Mouse (Mus musculus) midbrain, embryonic 15.5 days (tissue): ENCODE data around the gene Commd3. TPM values are rescaled to one million over a fixed set of nuclear protein-coding genes. Genes with fewer than 3 reads are reported as not detected.

Experiments used
- ATAC-seq: fragments of 200-750 bp; cut with Nextera tagmentation; replicated peaks from 2 replicates; pipeline ENCODE4 v1.8.0; 2017; ENCODE audit warnings: moderate TSS enrichment
- H3K27ac ChIP-seq: fragments of 300-500 bp; sonication (generic); 2 replicates; pipeline ENCODE4 v1.5.1; 2015; ENCODE audit warnings: mild to moderate bottlenecking, inconsistent platforms
- H3K27me3 ChIP-seq: fragments of 300-500 bp; sonication (generic); replicated peaks from 2 replicates; pipeline ENCODE4 v1.6.1; 2015; ENCODE audit warnings: inconsistent platforms
- H3K36me3 ChIP-seq: fragments of 300-500 bp; sonication (generic); replicated peaks from 2 replicates; pipeline ENCODE4 v1.6.1; 2015; ENCODE audit warnings: inconsistent platforms
- H3K4me1 ChIP-seq: fragments of 300-500 bp; sonication (generic); 2 replicates; pipeline ENCODE4 v1.6.1; 2015; ENCODE audit warnings: inconsistent platforms
- H3K4me2 ChIP-seq: fragments of 300-500 bp; sonication (generic); 2 replicates; pipeline ENCODE4 v1.6.1; 2015; ENCODE audit warnings: inconsistent platforms, mild to moderate bottlenecking, moderate library complexity
- H3K4me3 ChIP-seq: fragments of 300-500 bp; sonication (generic); 2 replicates; pipeline ENCODE4 v1.5.1; 2015; ENCODE audit warnings: mild to moderate bottlenecking, inconsistent platforms
- H3K9ac ChIP-seq: fragments of 300-500 bp; sonication (generic); 2 replicates; pipeline ENCODE4 v1.6.1; 2015; ENCODE audit warnings: mild to moderate bottlenecking, inconsistent platforms
- H3K9me3 ChIP-seq: fragments of 300-500 bp; sonication (generic); 2 replicates; pipeline ENCODE4 v1.6.1; 2016; ENCODE audit warnings: inconsistent platforms
- WGBS: fragments of 180-500 bp; shearing (Covaris S2); methylation state at CpG from one replicate; pipeline ENCODE4 v1.1.7; 2015; ENCODE audit warnings: mixed read lengths; 5-methylcytosine and 5-hydroxymethylcytosine counted together
- polyA plus RNA-seq: library from polyadenylated mRNA; unstranded; fragments of >200 nt; fragmentation: Nextera tagmentation; extraction: Ambion mirVana; gene quantifications from 2 replicates; pipeline ENCODE4 v1.2.1, GENCODE M21; 2015

Gene Commd3
- polyA plus RNA-seq, 1 experiment from 2014 or later = 179 TPM

DNA sequence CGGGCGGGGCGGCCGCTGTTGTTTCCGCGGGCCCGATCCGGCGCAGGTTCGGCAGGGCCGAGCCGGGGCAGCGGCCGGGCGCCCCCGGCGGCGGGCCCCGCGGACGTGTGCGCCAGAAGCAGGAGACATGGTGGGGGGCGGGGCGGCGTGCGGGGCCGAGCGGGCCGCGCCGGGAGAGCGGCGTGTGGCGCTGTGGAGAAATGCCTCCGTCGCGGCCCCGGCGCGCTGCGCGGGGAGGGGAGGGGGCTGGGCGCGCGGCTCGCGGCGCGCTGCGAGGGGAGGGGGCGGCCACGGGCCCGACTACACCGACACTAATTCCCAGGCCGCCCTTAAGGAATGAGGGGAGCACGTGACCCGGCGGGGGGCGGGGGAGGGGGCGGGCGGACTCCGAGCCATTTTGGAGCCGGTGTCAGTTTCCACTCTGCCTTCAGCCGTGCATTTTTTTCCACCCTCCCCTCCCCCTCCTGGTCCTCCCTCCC, 4.3 kb downstream of the Commd3 start:
- peak overlapping the region; percentile 97 for H3K9ac ChIP-seq
- peak overlapping the region; percentile 76 for H3K4me2 ChIP-seq
- peak; percentile 81 for ATAC-seq
- H3K4me1 ChIP-seq = peaks cover 45% of the 10 kb centered on the region
- 0% methylated on average over 20 of the region's 64 CpGs for WGBS
- H3K36me3 ChIP-seq = no peaks in the 10 kb centered on the region
- H3K9me3 ChIP-seq = no peaks in the 10 kb centered on the region
- H3K4me3 ChIP-seq = peak overlapping the region; percentile 68
- peaks cover 35% of the 10 kb centered on the region for H3K27me3 ChIP-seq
- peak overlapping the region; percentile 98 for H3K27ac ChIP-seq

DNA sequence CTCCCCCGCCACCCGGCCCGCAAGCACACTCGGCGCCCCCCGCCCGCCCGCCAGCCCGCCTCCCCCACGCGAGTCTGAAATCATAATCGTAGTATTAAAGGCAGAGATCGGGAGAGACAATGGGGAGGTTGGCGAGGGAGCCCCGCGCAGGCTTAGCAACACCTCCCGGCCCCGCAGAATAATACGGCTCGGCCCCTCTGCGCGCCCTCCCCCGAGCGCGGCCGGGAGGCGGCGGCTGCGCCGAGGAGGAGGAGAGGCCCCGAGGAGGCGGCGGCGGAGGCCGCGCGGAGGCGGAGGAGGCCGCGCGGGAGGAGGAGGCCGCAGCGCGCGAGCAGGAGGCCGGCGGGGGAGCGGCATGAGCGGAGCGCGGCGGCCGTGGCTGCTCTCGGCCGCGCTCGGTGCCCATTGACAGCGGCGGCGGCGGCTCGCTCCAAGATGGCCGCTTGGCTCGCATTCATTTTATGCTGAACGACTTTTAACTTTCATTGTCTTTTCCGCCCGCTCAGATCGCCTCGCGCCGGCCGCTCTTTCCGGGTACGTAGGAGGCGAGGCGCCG, 4.8 kb downstream of the Commd3 start, which contains the start of gene Bmi1:
Bmi1 (plus strand) TSS at position 83 of the 556 bp plus-strand sequence.
- Histone ChIP-seq H3K9ac (peak within 1 kb of the TSS; percentile 97), H3K27me3 (peaks cover 39% of the 10 kb centered on the region), H3K4me2 (peak within 1 kb of the TSS; percentile 76), H3K27ac (peak within 1 kb of the TSS; percentile 98), H3K4me3 (peak within 1 kb of the TSS; percentile 68), H3K36me3 (no peaks in the 10 kb centered on the region), H3K9me3 (no peaks in the 10 kb centered on the region), H3K4me1 (peaks cover 45% of the 10 kb centered on the region)
- under 1% methylated on average over 68 of the region's 77 CpGs for WGBS
- peak; percentile 73 for ATAC-seq

DNA sequence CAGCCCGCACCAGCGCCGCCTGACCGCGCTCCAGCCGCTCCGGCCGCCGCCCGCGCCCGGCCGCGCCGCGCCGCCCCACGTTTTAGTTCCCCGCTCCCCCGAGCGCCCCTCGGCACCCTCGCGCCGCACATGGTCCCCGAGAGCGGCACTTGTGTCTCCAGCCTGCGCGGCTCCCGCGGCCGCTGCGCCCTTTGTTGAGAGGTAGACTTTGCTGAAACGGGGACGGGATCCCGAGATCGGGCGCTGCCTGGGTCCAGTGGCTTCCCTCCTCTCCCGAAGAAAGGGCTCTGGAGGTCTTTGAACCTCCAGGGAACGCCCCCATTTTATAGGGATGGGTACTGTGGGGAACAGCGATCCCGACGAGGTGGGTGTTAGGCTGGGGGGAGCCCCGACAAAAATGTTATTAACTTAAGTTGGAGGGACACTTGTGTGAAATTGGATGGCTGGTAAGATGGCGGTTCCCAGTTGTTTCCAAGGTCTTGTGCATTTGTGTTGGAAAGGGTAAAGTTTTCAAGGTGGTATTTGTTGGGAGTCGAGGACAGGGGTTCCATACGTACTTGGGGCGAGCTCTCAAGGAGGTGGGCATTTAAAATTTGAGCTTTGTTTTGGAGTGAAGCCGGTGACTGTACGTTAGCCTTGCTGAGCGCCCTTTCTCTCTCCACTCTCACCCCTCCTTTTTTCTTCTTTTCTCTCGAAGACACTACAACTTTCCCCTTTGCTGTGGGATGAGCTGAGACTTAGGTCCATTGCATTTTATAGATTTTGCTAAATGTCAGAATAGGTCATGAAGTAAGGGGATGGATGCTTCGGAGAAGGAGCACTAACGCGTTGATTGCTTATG, 5.7 kb downstream of the Commd3 start:
- Histone ChIP-seq H3K4me2 (peak overlapping the region; percentile 76), H3K4me3 (peak overlapping the region; percentile 68), H3K36me3 (no peaks in the 10 kb centered on the region), H3K9me3 (no peaks in the 10 kb centered on the region), H3K9ac (peak overlapping the region; percentile 97), H3K27ac (peak overlapping the region; percentile 98), H3K27me3 (peaks cover 46% of the 10 kb centered on the region), H3K4me1 (peaks cover 43% of the 10 kb centered on the region)
- under 1% methylated on average over 53 of the region's 55 CpGs for WGBS
- ATAC-seq = no peak; the same call in none of the 2 replicates

DNA sequence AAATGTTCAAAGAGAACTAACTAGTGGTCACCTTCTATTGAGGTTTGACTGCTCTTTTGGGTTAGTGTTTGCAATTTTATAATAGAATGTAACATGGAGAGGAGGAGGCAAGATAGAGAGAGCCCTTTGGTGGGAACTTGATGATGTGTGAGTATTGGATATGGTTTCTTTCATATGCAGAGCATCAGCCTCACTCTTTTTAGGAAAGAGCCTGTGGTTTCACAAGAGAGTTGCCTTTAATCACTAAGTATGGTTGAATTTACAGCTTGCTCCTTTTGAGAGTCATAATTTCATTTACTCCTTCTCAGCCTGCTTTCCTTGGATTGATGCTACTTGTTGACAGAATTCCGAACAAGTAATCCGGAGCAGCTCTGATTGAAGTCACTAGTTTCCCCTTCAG, 7.5 kb downstream of the Commd3 start:
- Histone ChIP-seq H3K4me1 (peaks cover 30% of the 10 kb centered on the region), H3K9ac (no peak overlapping the region), H3K4me3 (no peak overlapping the region), H3K27me3 (peaks cover 55% of the 10 kb centered on the region), H3K27ac (no peak overlapping the region), H3K9me3 (no peaks in the 10 kb centered on the region), H3K36me3 (peaks cover 8% of the 10 kb centered on the region; the same call in 1 of the 2 replicates), H3K4me2 (no peak overlapping the region)
- no peak for ATAC-seq
- 40% methylated on average over 2 of the region's 2 CpGs for WGBS

DNA sequence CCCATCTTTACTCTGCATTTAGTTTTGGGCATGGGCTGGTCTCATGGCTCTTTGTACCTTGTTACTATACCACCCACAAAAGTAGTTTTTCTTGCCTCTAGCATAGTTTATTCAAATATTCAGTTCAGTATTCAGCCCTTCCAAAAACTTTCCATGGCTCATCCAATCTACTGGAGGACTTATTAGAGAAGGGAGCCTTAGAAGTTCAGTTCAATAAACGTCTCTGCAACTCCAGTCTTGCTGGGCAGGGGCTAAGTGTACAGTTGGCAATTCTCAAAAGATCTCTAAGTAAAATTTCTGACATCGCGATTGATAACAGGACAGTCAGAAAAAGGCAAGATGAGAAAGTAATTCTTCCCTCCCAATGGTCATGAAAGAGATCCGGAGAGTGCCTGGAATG, 8.3 kb downstream of the Commd3 start:
- Histone ChIP-seq H3K36me3 (peaks cover 8% of the 10 kb centered on the region; the same call in 1 of the 2 replicates), H3K4me1 (peaks cover 29% of the 10 kb centered on the region), H3K4me3 (peak overlapping the region; percentile 26), H3K4me2 (peak overlapping the region; percentile 50), H3K9me3 (no peaks in the 10 kb centered on the region), H3K9ac (no peak overlapping the region), H3K27me3 (peaks cover 51% of the 10 kb centered on the region), H3K27ac (no peak overlapping the region)
- WGBS = 4% methylated on average over 4 of the region's 4 CpGs
- ATAC-seq = no peak

DNA sequence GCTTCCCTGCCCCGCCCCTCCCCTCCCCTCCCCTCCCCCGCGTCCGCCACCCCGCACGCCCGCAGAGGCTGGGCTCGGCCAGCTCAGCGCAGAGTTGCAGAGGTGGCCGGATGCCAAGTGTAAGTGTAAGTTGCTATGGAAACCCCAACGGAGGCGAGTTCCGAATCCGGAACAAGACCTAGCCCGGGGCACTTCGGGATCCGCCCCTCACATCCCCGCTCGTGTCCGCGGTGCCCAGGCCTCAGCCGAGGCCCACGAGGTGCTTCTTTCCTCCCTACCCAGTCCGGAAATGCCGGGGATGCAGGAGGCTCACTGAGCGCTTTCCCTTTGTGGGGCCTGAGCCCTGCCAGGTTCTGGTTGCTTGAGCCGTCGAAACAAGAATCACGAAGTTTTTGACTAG, 8.8 kb downstream of the Commd3 start:
- Histone ChIP-seq H3K9ac (no peak overlapping the region), H3K4me3 (peak overlapping the region; percentile 26), H3K9me3 (no peaks in the 10 kb centered on the region), H3K27me3 (peaks cover 48% of the 10 kb centered on the region), H3K27ac (no peak overlapping the region), H3K4me1 (peaks cover 25% of the 10 kb centered on the region), H3K36me3 (peaks cover 8% of the 10 kb centered on the region; the same call in 1 of the 2 replicates), H3K4me2 (peak overlapping the region; percentile 50)
- 7% methylated on average over 29 of the region's 29 CpGs for WGBS
- no peak for ATAC-seq

DNA sequence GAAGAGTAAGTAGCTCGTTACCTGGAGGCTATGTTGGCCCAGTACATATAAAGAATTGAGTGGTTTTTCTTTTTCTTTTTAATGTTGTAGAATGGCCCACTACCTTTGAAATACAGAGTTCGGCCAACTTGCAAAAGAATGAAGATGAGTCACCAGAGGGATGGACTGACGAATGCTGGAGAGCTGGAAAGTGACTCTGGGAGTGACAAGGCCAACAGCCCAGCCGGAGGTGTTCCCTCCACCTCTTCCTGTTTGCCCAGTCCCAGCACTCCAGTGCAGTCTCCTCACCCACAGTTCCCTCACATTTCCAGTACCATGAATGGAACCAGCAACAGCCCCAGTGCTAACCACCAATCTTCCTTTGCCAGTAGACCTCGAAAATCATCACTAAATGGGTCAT, 11.9 kb downstream of the Commd3 start:
- Histone ChIP-seq H3K4me2 (no peak overlapping the region), H3K27me3 (peaks cover 73% of the 10 kb centered on the region), H3K36me3 (peaks cover 8% of the 10 kb centered on the region; the same call in 1 of the 2 replicates), H3K4me1 (peaks cover 19% of the 10 kb centered on the region), H3K9me3 (no peaks in the 10 kb centered on the region), H3K27ac (no peak overlapping the region), H3K9ac (no peak overlapping the region), H3K4me3 (no peak overlapping the region)
- 72% methylated on average over 5 of the region's 5 CpGs for WGBS
- ATAC-seq = no peak

DNA sequence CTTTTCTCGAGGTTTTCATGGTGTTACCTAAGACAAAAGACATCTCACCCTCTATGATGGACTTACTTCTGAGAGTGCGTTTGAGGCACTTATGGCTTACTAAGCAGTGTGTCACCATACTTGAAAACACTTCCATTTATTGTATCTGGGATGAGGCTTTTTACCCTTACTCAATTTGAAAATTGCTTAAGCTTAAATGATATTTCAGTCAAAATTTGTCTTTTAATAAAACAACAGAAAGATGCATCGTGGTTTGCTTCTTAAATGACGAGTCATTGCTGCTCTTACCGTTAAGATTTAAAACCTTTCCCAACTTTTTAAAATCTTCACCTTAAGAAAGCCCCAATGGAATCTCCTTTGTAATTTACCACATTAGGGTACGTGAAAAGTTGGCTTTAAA, 14.2 kb downstream of the Commd3 start:
- Histone ChIP-seq H3K4me3 (no peak overlapping the region), H3K27me3 (peaks cover 56% of the 10 kb centered on the region), H3K9ac (no peak overlapping the region), H3K4me2 (no peak overlapping the region), H3K27ac (no peak overlapping the region), H3K9me3 (no peaks in the 10 kb centered on the region), H3K4me1 (peaks cover 21% of the 10 kb centered on the region), H3K36me3 (peaks cover 8% of the 10 kb centered on the region; the same call in 1 of the 2 replicates)
- WGBS = 54% methylated on average over 6 of the region's 6 CpGs
- no peak for ATAC-seq

DNA sequence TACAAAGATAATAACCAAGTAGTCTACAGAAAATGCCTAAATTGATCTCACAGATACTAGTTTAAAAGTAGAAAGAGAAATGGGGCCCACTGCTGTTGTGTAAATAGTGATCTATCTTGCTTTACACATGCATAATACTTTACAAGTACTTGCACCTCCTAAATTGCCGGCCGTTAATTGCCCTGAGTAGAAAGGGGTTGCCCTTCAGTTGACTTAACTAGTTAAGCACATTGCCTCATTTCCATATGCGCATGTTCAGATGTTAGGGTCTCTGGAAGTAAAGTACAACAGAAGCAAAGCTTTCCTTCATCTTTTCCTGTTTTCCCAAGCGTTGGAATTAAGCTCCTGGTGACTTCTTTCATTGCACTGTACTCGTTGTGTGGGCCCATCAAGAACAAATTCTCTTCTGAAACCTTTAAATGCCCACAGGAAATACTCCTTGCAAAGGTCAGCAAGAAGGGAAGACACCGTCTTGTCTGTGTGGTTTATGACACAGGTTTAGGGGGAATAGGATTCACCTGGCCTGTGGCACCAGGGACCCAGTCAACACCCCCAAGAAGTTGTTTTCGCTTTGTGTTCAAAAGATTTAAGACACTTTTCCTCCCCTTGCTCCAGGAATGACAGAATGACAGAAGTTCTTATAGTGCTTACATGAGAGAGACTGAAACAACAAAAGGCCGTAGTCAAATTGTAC, 14.8 kb downstream of the Commd3 start:
- Histone ChIP-seq H3K9me3 (no peaks in the 10 kb centered on the region), H3K9ac (no peak overlapping the region), H3K36me3 (peaks cover 8% of the 10 kb centered on the region; the same call in 1 of the 2 replicates), H3K4me2 (no peak overlapping the region), H3K27ac (no peak overlapping the region), H3K4me1 (peaks cover 21% of the 10 kb centered on the region), H3K27me3 (peaks cover 54% of the 10 kb centered on the region), H3K4me3 (no peak overlapping the region)
- 26% methylated on average over 8 of the region's 8 CpGs for WGBS
- ATAC-seq = no peak

DNA sequence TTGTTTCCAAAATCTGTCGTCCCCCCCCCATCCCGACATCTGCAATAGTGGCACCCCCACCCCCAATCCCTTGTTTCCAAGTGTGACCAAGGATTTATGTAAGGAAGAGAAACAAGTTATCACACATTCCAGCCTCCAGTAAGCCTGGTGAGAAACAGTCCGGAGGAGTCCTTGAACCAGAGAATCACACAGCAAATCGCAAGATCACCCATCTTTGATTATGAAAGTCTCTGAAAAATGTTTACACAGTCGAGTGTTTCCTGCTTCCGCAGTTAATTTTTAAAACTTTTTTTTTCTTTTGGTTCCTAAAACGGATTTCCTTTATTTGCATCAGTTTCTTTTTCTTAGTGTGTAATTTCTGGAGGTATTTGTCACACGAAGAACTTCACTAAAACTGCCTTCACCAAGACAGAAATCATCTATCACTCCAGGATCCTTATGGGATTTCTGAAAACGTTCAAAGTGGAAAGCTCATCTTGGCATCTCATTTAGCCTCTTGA, 15.5 kb downstream of the Commd3 start:
- peaks cover 21% of the 10 kb centered on the region for H3K4me1 ChIP-seq
- H3K4me2 ChIP-seq = no peak overlapping the region
- WGBS = 6% methylated on average over 9 of the region's 9 CpGs
- no peak overlapping the region for H3K9ac ChIP-seq
- H3K36me3 ChIP-seq = peaks cover 8% of the 10 kb centered on the region; the same call in 1 of the 2 replicates
- no peak overlapping the region for H3K27ac ChIP-seq
- H3K9me3 ChIP-seq = no peaks in the 10 kb centered on the region
- H3K27me3 ChIP-seq = peaks cover 55% of the 10 kb centered on the region
- no peak for ATAC-seq
- H3K4me3 ChIP-seq = no peak overlapping the region

DNA sequence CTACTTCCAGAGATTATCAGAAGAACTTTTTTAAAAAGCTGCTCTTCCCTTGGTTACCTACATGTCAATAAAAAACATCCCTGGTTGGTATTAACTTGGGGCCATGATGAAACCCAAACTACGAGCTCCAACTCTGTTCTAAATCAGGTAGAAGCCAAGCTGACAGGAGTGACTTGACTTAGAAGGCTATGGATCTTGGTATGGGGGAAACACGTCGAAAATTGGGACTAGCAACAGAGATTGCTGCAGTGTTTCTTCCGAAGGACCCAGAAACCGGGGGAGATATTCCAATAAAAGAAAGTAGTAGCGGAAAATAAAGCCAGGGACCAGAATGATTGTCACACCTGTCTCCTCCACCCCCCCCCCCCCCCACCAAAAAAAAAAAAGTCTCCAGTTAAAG, 16.1 kb downstream of the Commd3 start:
- Histone ChIP-seq H3K36me3 (peaks cover 8% of the 10 kb centered on the region; the same call in 1 of the 2 replicates), H3K27ac (no peak overlapping the region), H3K4me2 (peak overlapping the region; percentile 74), H3K9ac (no peak overlapping the region), H3K4me3 (peak overlapping the region; percentile 44), H3K9me3 (no peaks in the 10 kb centered on the region), H3K27me3 (peaks cover 55% of the 10 kb centered on the region), H3K4me1 (peaks cover 21% of the 10 kb centered on the region)
- no peak for ATAC-seq
- 6% methylated on average over 6 of the region's 6 CpGs for WGBS

DNA sequence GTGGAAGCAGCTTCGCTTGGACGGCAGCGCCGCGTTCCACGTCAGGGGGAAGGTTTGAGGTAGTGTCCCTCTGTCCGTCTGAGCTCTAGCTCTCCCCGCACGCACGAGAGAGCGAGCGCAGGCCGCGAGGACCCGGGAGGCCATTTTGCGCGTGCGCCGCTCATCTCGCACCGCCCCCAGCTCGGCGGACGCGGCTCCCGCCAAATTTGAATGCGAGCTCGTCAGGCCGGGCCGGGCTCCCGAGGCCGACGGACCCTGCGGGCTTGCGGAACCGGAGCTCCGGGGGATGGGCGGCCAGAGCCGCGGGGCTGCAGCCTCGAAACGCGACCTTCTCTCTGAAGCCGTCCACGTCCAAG, 16.5 kb downstream of the Commd3 start:
- Histone ChIP-seq H3K27ac (no peak overlapping the region), H3K36me3 (peaks cover 8% of the 10 kb centered on the region; the same call in 1 of the 2 replicates), H3K9ac (no peak overlapping the region), H3K4me2 (peak overlapping the region; percentile 74), H3K4me3 (peak overlapping the region; percentile 44), H3K9me3 (no peaks in the 10 kb centered on the region), H3K4me1 (peaks cover 22% of the 10 kb centered on the region), H3K27me3 (peaks cover 55% of the 10 kb centered on the region)
- ATAC-seq = peak; percentile 13; the same call in 1 of the 2 replicates
- under 1% methylated on average over 45 of the region's 45 CpGs for WGBS
